In the genomic region with DNA sequence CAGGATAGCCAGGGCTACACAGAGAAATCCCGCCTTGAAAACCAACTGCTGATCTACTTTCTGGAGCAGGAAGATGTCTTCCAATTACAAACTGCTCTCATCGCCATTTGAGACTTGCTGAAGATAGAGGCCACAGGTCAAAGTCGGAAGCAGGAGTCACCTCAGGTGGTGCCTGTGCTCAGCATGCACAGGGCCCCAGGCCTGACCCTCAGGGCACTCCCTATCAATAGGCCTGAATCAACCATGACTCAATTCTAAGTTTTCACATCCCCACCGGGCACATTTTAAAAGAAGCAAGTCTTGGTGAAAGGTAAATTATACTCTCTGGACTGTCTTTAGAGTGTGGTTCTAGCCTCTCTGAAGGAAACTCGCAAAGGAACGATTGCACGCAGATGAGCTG, we compare ENCODE assay signal across 17 mouse cellular contexts. TPM values are rescaled to one million over a fixed set of nuclear protein-coding genes. Genes with fewer than 3 reads are reported as not detected.
DNase-seq lines count a peak whose midpoint lies in the region; ATAC-seq and TF ChIP-seq lines count a peak whose summit lies in the region.
"Had no signal": no experiment of that assay in that cellular context is flagged by ENCODE, and none has a peak within 500 bp of the region (broad histone marks: within the 10 kb centered on the region; RNA-seq: fewer than 3 reads in every experiment).

No protein-coding gene starts in this region.

- 76% methylated on average over 7 of the region's 7 CpGs for WGBS in heart, embryonic 13.5 days
- 80% methylated on average over 7 of the region's 7 CpGs for WGBS in lung, embryonic 14.5 days
- 59% methylated on average over 7 of the region's 7 CpGs for WGBS in hindbrain, postnatal 0 days
- 65% methylated on average over 7 of the region's 7 CpGs for WGBS in neural tube, embryonic 15.5 days

- H3K36me3 ChIP-seq in heart, embryonic 13.5 days = 0 out of 2 replicates have a peak, but pooled peaks cover 4% of the 10 kb centered on the region
- H3K36me3 ChIP-seq in lung, embryonic 14.5 days (ENCODE audit: insufficient read depth) = peaks cover 23% of the 10 kb centered on the region
- H3K36me3 ChIP-seq in hindbrain, postnatal 0 days (ENCODE audit: insufficient read depth, low read length) = no peaks in the 10 kb centered on the region
- no peaks in the 10 kb centered on the region for H3K36me3 ChIP-seq in neural tube, embryonic 15.5 days
- H3K36me3 ChIP-seq: lung, embryonic 15.5 days had no signal

- no peak for TF ChIP-seq CTCF in lung, embryonic 14.5 days (IDR thresholded peaks at IDR 0.05; ENCODE audit: low read depth)
- no peak for TF ChIP-seq CTCF in hindbrain, postnatal 0 days (IDR thresholded peaks at IDR 0.05; ENCODE audit: low read depth)

- no peak for ATAC-seq in heart, embryonic 13.5 days (ENCODE audit: extremely low read depth, insufficient number of reproducible peaks, low FRiP score, low TSS enrichment)
- ATAC-seq in lung, embryonic 14.5 days (ENCODE audit: insufficient read depth) = no peak
- ATAC-seq in hindbrain, postnatal 0 days = no peak
- no peak for ATAC-seq in neural tube, embryonic 15.5 days (ENCODE audit: low FRiP score)
- ATAC-seq in cerebellum, adult (ENCODE audit: insufficient number of reproducible peaks, low FRiP score, low TSS enrichment) = no peak

- no peaks in the 10 kb centered on the region for H3K9me3 ChIP-seq in heart, embryonic 13.5 days
- no peaks in the 10 kb centered on the region for H3K9me3 ChIP-seq in lung, embryonic 14.5 days (ENCODE audit: low read depth, low read length)
- no peaks in the 10 kb centered on the region for H3K9me3 ChIP-seq in hindbrain, postnatal 0 days (ENCODE audit: low read length)
- no peaks in the 10 kb centered on the region for H3K9me3 ChIP-seq in neural tube, embryonic 15.5 days (replicated peaks)
- H3K9me3 ChIP-seq: forebrain, embryonic 10.5 days; limb, embryonic 10.5 days; lung, embryonic 15.5 days had no signal

- DNase-seq in heart, adult 8-10 months (ENCODE audit: low spot score) = no peak
- no peak for DNase-seq in lung, embryonic 14.5 days
- DNase-seq in lung, postnatal 14 days = no peak
- DNase-seq in hindbrain, postnatal 0 days (ENCODE audit: low spot score) = no peak
- no peak for DNase-seq in cerebellum, adult 18-20 months
- DNase-seq: cerebellum, adult 11-12 months; gastrocnemius, postnatal 36 days; thymus, adult 18-20 months had no signal

- peaks cover 74% of the 10 kb centered on the region for H3K4me1 ChIP-seq in heart, embryonic 13.5 days
- peaks cover 45% of the 10 kb centered on the region for H3K4me1 ChIP-seq in lung, embryonic 14.5 days (ENCODE audit: insufficient read depth)
- H3K4me1 ChIP-seq in hindbrain, postnatal 0 days (ENCODE audit: insufficient read depth, low read length) = 0 out of 2 replicates have a peak, but pooled peaks cover 21% of the 10 kb centered on the region
- peaks cover 67% of the 10 kb centered on the region for H3K4me1 ChIP-seq in neural tube, embryonic 15.5 days

- H3K4me2 ChIP-seq in heart, embryonic 13.5 days = no peak overlapping the region
- no peak overlapping the region for H3K4me2 ChIP-seq in lung, embryonic 14.5 days
- 0 out of 2 replicates have a peak overlapping the region, but pooled peaks have one; percentile 2 for H3K4me2 ChIP-seq in hindbrain, postnatal 0 days (ENCODE audit: low read depth, low read length)
- peak overlapping the region; percentile 22; the same call in 1 of the 2 replicates for H3K4me2 ChIP-seq in neural tube, embryonic 15.5 days

- no peak overlapping the region for H3K4me3 ChIP-seq in heart, embryonic 13.5 days
- H3K4me3 ChIP-seq in lung, embryonic 14.5 days (ENCODE audit: low read depth, low read length) = no peak overlapping the region
- no peak overlapping the region for H3K4me3 ChIP-seq in hindbrain, postnatal 0 days (ENCODE audit: low read length)
- H3K4me3 ChIP-seq in neural tube, embryonic 15.5 days (replicated peaks) = no peak overlapping the region
- H3K4me3 ChIP-seq: limb, embryonic 10.5 days; lung, embryonic 15.5 days had no signal

- H3K27me3 ChIP-seq in heart, embryonic 13.5 days (replicated peaks) = no peaks in the 10 kb centered on the region
- no peaks in the 10 kb centered on the region for H3K27me3 ChIP-seq in lung, embryonic 14.5 days (ENCODE audit: insufficient read depth, low read length)
- no peaks in the 10 kb centered on the region for H3K27me3 ChIP-seq in hindbrain, postnatal 0 days (ENCODE audit: insufficient read depth, low read length)
- no peaks in the 10 kb centered on the region for H3K27me3 ChIP-seq in neural tube, embryonic 15.5 days (replicated peaks)
- H3K27me3 ChIP-seq: lung, embryonic 15.5 days had no signal

- H3K27ac ChIP-seq in heart, embryonic 13.5 days (replicated peaks) = no peak overlapping the region
- H3K27ac ChIP-seq in lung, embryonic 14.5 days (ENCODE audit: low read depth) = peak overlapping the region; percentile 18; the same call in 1 of the 2 replicates
- H3K27ac ChIP-seq in hindbrain, postnatal 0 days = no peak overlapping the region
- no peak overlapping the region for H3K27ac ChIP-seq in neural tube, embryonic 15.5 days (replicated peaks)
- H3K27ac ChIP-seq: forebrain, embryonic 10.5 days; limb, embryonic 10.5 days had no signal

- peak overlapping the region; percentile 1; the same call in 1 of the 2 replicates for H3K9ac ChIP-seq in heart, embryonic 13.5 days
- no peak overlapping the region for H3K9ac ChIP-seq in lung, embryonic 14.5 days
- no peak overlapping the region for H3K9ac ChIP-seq in hindbrain, postnatal 0 days (replicated peaks; ENCODE audit: low read length)
- H3K9ac ChIP-seq in neural tube, embryonic 15.5 days (replicated peaks) = no peak overlapping the region
- H3K9ac ChIP-seq: lung, embryonic 15.5 days had no signal

RNA-seq across cellular contexts. Expression of gene Szrd1, which starts 3.4 kb away (rescaled TPM):
- polyA plus RNA-seq in heart, embryonic 13.5 days (2015; fragmentation: Nextera tagmentation; extraction: Ambion mirVana) = 31.3 and 33.8 TPM in 2 replicates
- total RNA-seq in heart, adult 8-10 months (2022) = 100 to 1,000 TPM in 2 of 4 experiments, 10 to 100 TPM in 2; 87.5 to 111 (median 98.0) TPM
- polyA plus RNA-seq in lung, embryonic 14.5 days (2014; fragmentation: Nextera tagmentation; extraction: Ambion mirVana) = 29.8 and 32.5 TPM in 2 replicates
- 58.7 and 68.8 TPM in 2 replicates for total RNA-seq in hindbrain, postnatal 0 days (2014; rRNA removed)
- 16.5 and 17.0 TPM in 2 replicates for polyA plus RNA-seq in hindbrain, postnatal 0 days (2015; fragmentation: Nextera tagmentation; extraction: Ambion mirVana)
- 23.7 and 29.1 TPM in 2 replicates for polyA plus RNA-seq in neural tube, embryonic 15.5 days (2015; fragmentation: Nextera tagmentation; extraction: Ambion mirVana)

RNA-seq across cellular contexts. Expression of gene Fbxo42, which starts 11.6 kb away (rescaled TPM):
- 12.8 and 14.2 TPM in 2 replicates for polyA plus RNA-seq in heart, embryonic 13.5 days (2015; fragmentation: Nextera tagmentation; extraction: Ambion mirVana)
- total RNA-seq in heart, adult 8-10 months (2022) = 10 to 100 TPM in 2 of 4 experiments, 1 to 10 TPM in 2; 8.4 to 11.5 (median 10.0) TPM
- 28.1 and 28.6 TPM in 2 replicates for polyA plus RNA-seq in lung, embryonic 14.5 days (2014; fragmentation: Nextera tagmentation; extraction: Ambion mirVana)
- total RNA-seq in hindbrain, postnatal 0 days (2014; rRNA removed) = 20.8 and 22.5 TPM in 2 replicates
- polyA plus RNA-seq in hindbrain, postnatal 0 days (2015; fragmentation: Nextera tagmentation; extraction: Ambion mirVana) = 15.5 and 17.5 TPM in 2 replicates
- polyA plus RNA-seq in neural tube, embryonic 15.5 days (2015; fragmentation: Nextera tagmentation; extraction: Ambion mirVana) = 23.3 and 23.8 TPM in 2 replicates

RNA-seq across cellular contexts. Expression of gene Spata21, which starts 48.0 kb away (rescaled TPM):
- not detected in 2 replicates for polyA plus RNA-seq in heart, embryonic 13.5 days (2015; fragmentation: Nextera tagmentation; extraction: Ambion mirVana)
- total RNA-seq in heart, adult 8-10 months (2022) = not detected
- polyA plus RNA-seq in lung, embryonic 14.5 days (2014; fragmentation: Nextera tagmentation; extraction: Ambion mirVana) = 0.20 and 0.34 TPM in 2 replicates
- 0.37 and 0.90 TPM in 2 replicates for total RNA-seq in hindbrain, postnatal 0 days (2014; rRNA removed)
- 0.84 and 1.6 TPM in 2 replicates for polyA plus RNA-seq in hindbrain, postnatal 0 days (2015; fragmentation: Nextera tagmentation; extraction: Ambion mirVana)
- 0.51 and 0.55 TPM in 2 replicates for polyA plus RNA-seq in neural tube, embryonic 15.5 days (2015; fragmentation: Nextera tagmentation; extraction: Ambion mirVana)
- total RNA-seq: gastrocnemius, postnatal 36 days; megakaryocyte-erythroid progenitor cell, adult 5-6 weeks had no signal
- polyA plus RNA-seq: embryonic facial prominence, embryonic 14.5 days; large intestine, adult 2 months had no signal

RNA-seq across cellular contexts. Expression of gene Necap2, which starts 58.0 kb away (rescaled TPM):
- 39.7 and 43.7 TPM in 2 replicates for polyA plus RNA-seq in heart, embryonic 13.5 days (2015; fragmentation: Nextera tagmentation; extraction: Ambion mirVana)
- 10 to 100 TPM; 14.7 to 18.2 (median 15.9) TPM for total RNA-seq in heart, adult 8-10 months (2022)
- 88.9 and 93.6 TPM in 2 replicates for polyA plus RNA-seq in lung, embryonic 14.5 days (2014; fragmentation: Nextera tagmentation; extraction: Ambion mirVana)
- 52.5 and 67.5 TPM in 2 replicates for total RNA-seq in hindbrain, postnatal 0 days (2014; rRNA removed)
- 51.5 and 51.8 TPM in 2 replicates for polyA plus RNA-seq in hindbrain, postnatal 0 days (2015; fragmentation: Nextera tagmentation; extraction: Ambion mirVana)
- 56.8 and 59.8 TPM in 2 replicates for polyA plus RNA-seq in neural tube, embryonic 15.5 days (2015; fragmentation: Nextera tagmentation; extraction: Ambion mirVana)

Comparison
In these comparisons a context has a peak if more than half of its experiments do, and no peak if none do; other contexts are left out.
1. H3K4me2 ChIP-seq: peak in hindbrain, postnatal 0 days (single experiment) and neural tube, embryonic 15.5 days (single experiment); none in heart, embryonic 13.5 days (single experiment) and lung, embryonic 14.5 days (single experiment).